In the genomic region with DNA sequence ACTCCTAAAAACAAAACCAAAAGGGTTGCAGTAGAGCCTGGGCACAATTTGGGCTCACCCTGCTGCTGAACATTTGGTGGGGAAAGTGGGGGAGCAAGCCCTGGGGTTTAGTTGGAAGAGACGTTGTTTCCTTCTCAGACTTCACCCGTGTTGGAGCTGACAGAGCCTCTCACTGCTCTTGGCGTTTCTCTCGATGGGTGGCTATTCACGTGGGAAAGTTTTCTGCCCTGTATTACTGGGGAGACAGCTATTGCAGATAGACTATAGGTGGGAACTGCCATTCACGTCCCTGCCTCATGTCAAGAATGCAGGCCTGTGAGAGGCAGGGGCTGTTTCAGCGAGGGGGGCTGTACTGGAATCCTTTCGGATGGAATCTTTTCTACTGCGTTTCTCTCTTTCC, we compare ENCODE assay signal across 8 mouse cellular contexts. TPM values are rescaled to one million over a fixed set of nuclear protein-coding genes. Genes with fewer than 3 reads are reported as not detected.
DNase-seq lines count a peak whose midpoint lies in the region; ATAC-seq and TF ChIP-seq lines count a peak whose summit lies in the region.

No protein-coding gene starts in this region.

- ATAC-seq in heart, embryonic 15.5 days (replicated peaks; ENCODE audit: insufficient number of reproducible peaks, insufficient read depth, low FRiP score, low read depth): no peak
- peak; percentile 29; the same call in 1 of the 2 replicates for ATAC-seq in forebrain, postnatal 0 days

- no peak for TF ChIP-seq POLR2A in cortical plate, adult 2 months (IDR thresholded peaks at IDR 0.05; ENCODE audit: extremely low read depth, insufficient read depth, low read length)

- H3K9me3 ChIP-seq in heart, embryonic 15.5 days (replicated peaks): no peaks in the 10 kb centered on the region
- no peaks in the 10 kb centered on the region for H3K9me3 ChIP-seq in forebrain, postnatal 0 days (ENCODE audit: low read length)
- H3K9me3 ChIP-seq in midbrain, embryonic 10.5 days (replicated peaks): no peaks in the 10 kb centered on the region

- H3K27ac ChIP-seq in heart, embryonic 15.5 days: peak overlapping the region; percentile 89
- H3K27ac ChIP-seq in cortical plate, adult 2 months (ENCODE audit: insufficient read depth, low read length): peak overlapping the region; percentile 32; the same call in 1 of the 2 replicates
- H3K27ac ChIP-seq in forebrain, postnatal 0 days (ENCODE audit: low read depth, low read length): peak overlapping the region; percentile 75
- peak overlapping the region; percentile 73 for H3K27ac ChIP-seq in midbrain, embryonic 10.5 days (replicated peaks)

- H3K9ac ChIP-seq in heart, embryonic 15.5 days: no peak overlapping the region
- H3K9ac ChIP-seq in forebrain, postnatal 0 days: no peak overlapping the region

- TF ChIP-seq CTCF in cortical plate, adult 2 months (IDR thresholded peaks at IDR 0.05; ENCODE audit: extremely low read depth, insufficient read depth, low read length): no peak
- TF ChIP-seq CTCF in forebrain, postnatal 0 days (IDR thresholded peaks at IDR 0.05; ENCODE audit: low read depth): no peak

- peaks cover 79% of the 10 kb centered on the region for H3K4me1 ChIP-seq in heart, embryonic 15.5 days (replicated peaks)
- peaks cover 11% of the 10 kb centered on the region for H3K4me1 ChIP-seq in cortical plate, adult 2 months (ENCODE audit: control insufficient read depth, insufficient read depth, low read length)
- H3K4me1 ChIP-seq in forebrain, postnatal 0 days (ENCODE audit: insufficient read depth): peaks cover 49% of the 10 kb centered on the region
- H3K4me1 ChIP-seq in midbrain, embryonic 10.5 days: peaks cover 50% of the 10 kb centered on the region

- no peak for DNase-seq in heart, postnatal 4 days
- no peak for DNase-seq in forebrain, postnatal 0 days
- no peak for DNase-seq in midbrain, embryonic 10.5 days (ENCODE audit: low spot score)
- no peak for DNase-seq in retina, postnatal 1 day
- no peak for DNase-seq in urinary bladder, adult 18-20 months (ENCODE audit: low spot score in 2 of 2)
- no peak for DNase-seq in thymus, postnatal 36 days

- no peaks in the 10 kb centered on the region for H3K36me3 ChIP-seq in heart, embryonic 15.5 days
- no peaks in the 10 kb centered on the region for H3K36me3 ChIP-seq in forebrain, postnatal 0 days (ENCODE audit: insufficient read depth)
- H3K36me3 ChIP-seq in midbrain, embryonic 10.5 days: peaks cover 3% of the 10 kb centered on the region; the same call in 1 of the 2 replicates

- WGBS in heart, embryonic 15.5 days: 26% methylated on average over 9 of the region's 9 CpGs
- WGBS in forebrain, postnatal 0 days: 6% methylated on average over 9 of the region's 9 CpGs
- WGBS in midbrain, embryonic 10.5 days: 55% methylated on average over 9 of the region's 9 CpGs

- no peak overlapping the region for H3K4me3 ChIP-seq in heart, embryonic 15.5 days
- no peak overlapping the region for H3K4me3 ChIP-seq in cortical plate, adult 2 months (ENCODE audit: insufficient read depth, low read length)
- H3K4me3 ChIP-seq in forebrain, postnatal 0 days (ENCODE audit: low read depth, low read length): no peak overlapping the region
- H3K4me3 ChIP-seq in midbrain, embryonic 10.5 days: no peak overlapping the region

- H3K27me3 ChIP-seq in heart, embryonic 15.5 days: no peaks in the 10 kb centered on the region
- H3K27me3 ChIP-seq in forebrain, postnatal 0 days (ENCODE audit: insufficient read depth, low read length): no peaks in the 10 kb centered on the region
- no peaks in the 10 kb centered on the region for H3K27me3 ChIP-seq in midbrain, embryonic 10.5 days (ENCODE audit: low read depth, poor library complexity, severe bottlenecking)

- H3K4me2 ChIP-seq in heart, embryonic 15.5 days: peak overlapping the region; percentile 40
- no peak overlapping the region; the same call in 1 of the 2 replicates for H3K4me2 ChIP-seq in forebrain, postnatal 0 days (ENCODE audit: low read depth)

RNA-seq across cellular contexts. Expression of a gene that starts 50.5 kb away (rescaled TPM):
- polyA plus RNA-seq in heart, embryonic 15.5 days (2015; fragmentation: Nextera tagmentation; extraction: Ambion mirVana): 11.5 and 15.7 TPM in 2 replicates
- total RNA-seq in heart, postnatal 4 days (2021): 10 to 100 TPM; 38.5 to 40.1 TPM
- polyA plus RNA-seq in cortical plate, adult 2 months (2012; rRNA removed): 6.2 and 6.5 TPM in 2 replicates
- 16.6 and 28.4 TPM in 2 replicates for total RNA-seq in forebrain, postnatal 0 days (2014; rRNA removed)
- 5.9 and 8.1 TPM in 2 replicates for polyA plus RNA-seq in forebrain, postnatal 0 days (2015; fragmentation: Nextera tagmentation; extraction: Ambion mirVana)
- 16.1 and 16.6 TPM in 2 replicates for polyA plus RNA-seq in midbrain, embryonic 10.5 days (2016; fragmentation: Nextera tagmentation; extraction: Ambion mirVana)

Comparison
In these comparisons a context has a peak if more than half of its experiments do, and no peak if none do; other contexts are left out.
1. H3K27ac ChIP-seq: peak in every context shown above with its lines; median percentile 89 in heart, embryonic 15.5 days; 75 in forebrain, postnatal 0 days; 73 in midbrain, embryonic 10.5 days; 32 in cortical plate, adult 2 months.